Mouse (Mus musculus) spleen, adult 2 months (tissue): Measurements from ENCODE around the gene Anks1.

Experiments used
- CTCF ChIP-seq: fragments of 200-500 bp; IDR thresholded peaks from 2 replicates; pipeline ENCODE4 v1.5.1; 2011; ENCODE audit warnings: mild to moderate bottlenecking, inconsistent platforms; ENCODE audit not compliant: insufficient read depth, insufficient read length, insufficient replicate concordance; ENCODE audit errors: extremely low read depth
- POLR2A ChIP-seq: fragments of 200-500 bp; IDR thresholded peaks from 2 replicates; pipeline ENCODE4 v1.6.1; 2011; ENCODE audit warnings: low read depth, low read length, inconsistent platforms

- TF ChIP-seq POLR2A (no peak), CTCF (no peak)
Measured at GRCm38 (mm10) chr17:27960128-27961111, 51.3 kb downstream of the Anks1 start.
